Mouse (Mus musculus) CD4-positive, CD25-positive, alpha-beta regulatory T cell, adult 9 weeks (primary cell): ENCODE results near the gene Cpn1. TPM values are rescaled to one million over a fixed set of nuclear protein-coding genes. Genes with fewer than 3 reads are reported as not detected.

Source experiments
- polyA plus RNA-seq: library from polyadenylated mRNA; unstranded; fragments of 100-300 nt; shearing (Covaris generic); gene quantifications from one replicate; pipeline ENCODE4 v1.2.1, GENCODE M21; 2017

The Cpn1 gene
- not detected for polyA plus RNA-seq

GRCm38 (mm10) chr19:43986069-43986794 is at the start of gene Cpn1:
TSS of gene Cpn1 (minus strand) at chr19:43986556.

GRCm38 (mm10) chr19:44028972-44029371 is 42.6 kb upstream of the Cpn1 start, which contains the start of gene Cyp2c23:
TSS of gene Cyp2c23 (minus strand) at chr19:44029208.

DNA sequence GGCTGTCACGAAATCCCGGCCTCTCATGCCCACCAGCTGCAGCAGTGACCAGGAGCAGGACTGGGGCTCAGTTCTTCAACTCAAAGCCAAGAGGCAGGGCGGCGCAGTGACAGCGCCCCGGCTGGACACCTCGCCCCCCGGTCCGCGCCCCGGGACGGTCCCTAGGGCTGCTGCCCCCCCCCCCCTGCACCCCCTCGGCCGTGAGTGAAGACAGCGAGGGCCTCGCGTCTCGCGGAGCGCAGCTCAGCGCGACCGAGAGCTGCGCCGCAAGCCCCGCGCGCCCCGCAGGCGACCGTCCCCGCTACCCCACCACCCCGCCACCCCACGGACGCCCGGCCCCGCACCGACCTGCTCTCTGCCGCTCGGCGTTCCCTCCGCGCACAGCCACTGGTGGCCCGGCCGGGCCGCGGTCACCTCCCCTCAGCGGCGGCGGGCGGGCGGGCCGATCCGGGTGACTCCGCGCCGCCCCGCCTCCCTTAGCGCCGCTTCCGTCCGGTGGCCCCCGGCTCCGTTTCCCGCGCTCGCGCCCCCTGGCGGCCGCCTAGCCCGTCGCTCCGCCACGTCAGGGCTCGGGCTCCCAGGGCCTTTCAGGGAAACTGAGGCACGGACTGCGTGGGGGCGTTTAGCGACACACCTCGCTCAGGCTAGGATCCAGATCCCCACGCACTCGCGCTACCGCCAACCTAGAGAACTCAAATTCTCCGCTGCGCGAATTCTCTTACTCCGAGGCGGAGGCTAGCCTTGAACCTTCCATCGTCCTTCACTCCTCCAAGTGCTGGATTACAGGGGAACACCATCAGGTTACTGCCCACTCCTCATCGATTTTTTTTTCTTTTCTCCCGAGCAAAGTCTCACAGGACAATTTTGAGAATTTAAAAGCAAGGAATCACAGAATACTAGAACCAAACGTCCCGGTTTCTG is 46.3 kb downstream of the Cpn1 start, which contains the start of gene Dnmbp:
Gene Dnmbp (minus strand): TSS at position 423 of the 921 bp plus-strand sequence.

Other genes starting within 250 kb of the Cpn1 start
- 14.6 TPM for gene Cutc, start 233.6 kb downstream of the Cpn1 start, polyA plus RNA-seq
- gene Cox15, start 233.6 kb downstream of the Cpn1 start, polyA plus RNA-seq, result 40.5 TPM
- gene Abcc2, start 204.4 kb downstream of the Cpn1 start, polyA plus RNA-seq, result not detected
- 7.3 TPM for gene Dnmbp, start 46.4 kb downstream of the Cpn1 start, polyA plus RNA-seq
- not detected for gene Cyp2c23, start 42.7 kb upstream of the Cpn1 start, polyA plus RNA-seq
- gene Erlin1, start 83.2 kb upstream of the Cpn1 start, polyA plus RNA-seq, result 6.0 TPM
- 25.3 TPM for gene Chuk, start 120.9 kb upstream of the Cpn1 start, polyA plus RNA-seq
- 45.0 TPM for gene Cwf19l1, start 149.3 kb upstream of the Cpn1 start, polyA plus RNA-seq
- 141 TPM for gene Bloc1s2, start 159.9 kb upstream of the Cpn1 start, polyA plus RNA-seq
- gene Pkd2l1, start 205.9 kb upstream of the Cpn1 start, polyA plus RNA-seq, result not detected
- not detected for gene Scd3, start 216.7 kb upstream of the Cpn1 start, polyA plus RNA-seq